Mouse (Mus musculus) liver, postnatal 0 days (tissue): ENCODE data around the gene Maff.

Source experiments
- CTCF ChIP-seq: sonication (generic); IDR thresholded peaks from 2 replicates; pipeline ENCODE4 v1.5.1; 2016; ENCODE audit warnings: antibody characterized with exemption, low read depth
- EP300 ChIP-seq: IDR thresholded peaks from 2 replicates; pipeline ENCODE4 v1.6.1; 2016; ENCODE audit warnings: antibody characterized with exemption, low read depth, mild to moderate bottlenecking

- TF ChIP-seq CTCF: no peak
- TF ChIP-seq EP300: no peak
Measured at GRCm38 (mm10) chr15:79392527-79392926, 46.1 kb downstream of the Maff start.
